Mouse (Mus musculus) spleen, postnatal 4 days (tissue): ENCODE results near the gene Trim27.

Source experiments
- DNase-seq, 2 experiments: peaks; one replicate each; pipeline ENCODE4 v3.0.0; 2022; ENCODE audit warnings: low spot score in 2 of 2

The Trim27 gene

DNA sequence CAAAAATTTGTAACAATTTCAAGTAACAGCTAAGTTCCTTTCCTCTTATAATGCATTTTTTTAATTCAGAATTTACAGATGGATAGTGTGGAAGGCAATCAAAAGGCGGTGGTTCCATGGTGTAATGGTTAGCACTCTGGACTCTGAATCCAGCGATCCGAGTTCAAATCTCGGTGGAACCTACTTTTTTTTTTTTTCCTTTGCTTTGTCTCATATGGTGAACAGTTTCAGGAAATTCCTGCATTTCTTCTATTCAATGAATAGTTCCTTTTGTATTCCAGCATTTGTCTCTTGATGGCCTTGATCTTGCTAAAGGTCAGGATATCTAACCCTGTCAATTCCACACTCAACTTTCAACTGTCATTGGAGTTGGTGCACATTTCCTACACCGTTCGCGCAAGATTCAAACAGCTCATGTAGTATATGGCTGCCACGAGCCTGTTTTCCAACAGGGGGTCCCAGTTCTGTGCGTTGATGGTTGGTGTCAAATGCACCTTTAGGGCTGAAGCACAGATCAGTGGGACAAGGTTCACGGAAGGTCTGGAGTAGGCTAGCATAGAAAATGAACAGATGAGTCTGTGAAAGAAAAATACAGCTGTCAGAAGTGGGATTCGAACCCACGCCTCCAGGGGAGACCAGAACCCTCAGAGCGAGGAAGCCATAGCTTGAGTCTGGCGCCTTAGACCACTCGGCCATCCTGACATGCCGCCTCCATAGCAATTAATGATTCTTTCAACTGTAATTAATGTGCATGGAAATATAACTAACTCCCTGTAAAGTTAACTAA is 6.8 kb upstream of the Trim27 start:
- DNase-seq = peak; percentile 66 to 81

- peak in 1 of 2 experiments; percentile 40 for DNase-seq
Observed at GRCm38 (mm10) chr13:21173072-21173471, 6.2 kb upstream of the Trim27 start.

DNA sequence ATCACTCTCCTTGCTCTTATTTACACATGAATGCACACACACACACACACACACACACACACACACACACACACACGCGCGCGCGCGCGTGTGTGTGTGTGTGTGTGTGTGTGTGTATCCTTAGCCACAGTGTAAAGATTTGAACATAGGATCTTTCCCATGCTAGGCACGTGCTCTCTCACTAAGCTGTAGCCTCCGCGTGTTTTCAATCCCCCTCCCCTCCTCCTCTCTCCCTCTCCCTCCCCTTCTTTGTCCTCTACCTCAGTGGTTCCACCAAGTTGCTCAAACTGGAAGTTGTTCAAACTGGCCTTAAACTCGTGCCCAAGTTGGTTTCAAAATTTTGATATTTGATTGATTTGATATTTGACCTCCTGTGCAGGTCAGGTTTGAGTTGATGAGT is 2.5 kb upstream of the Trim27 start:
- DNase-seq = no peak

- DNase-seq = no peak
Observed at GRCm38 (mm10) chr13:21177657-21178056, 1.6 kb upstream of the Trim27 start.

GRCm38 (mm10) chr13:21178364-21178763 is 881 bp upstream of the Trim27 start:
- no peak for DNase-seq

- DNase-seq = peak; percentile 86 to 89
Observed at GRCm38 (mm10) chr13:21179724-21180550, 692 bp downstream of the Trim27 start.

- DNase-seq = peak; percentile 65 to 85
Observed at GRCm38 (mm10) chr13:21180551-21181530, 1.6 kb downstream of the Trim27 start.

DNA sequence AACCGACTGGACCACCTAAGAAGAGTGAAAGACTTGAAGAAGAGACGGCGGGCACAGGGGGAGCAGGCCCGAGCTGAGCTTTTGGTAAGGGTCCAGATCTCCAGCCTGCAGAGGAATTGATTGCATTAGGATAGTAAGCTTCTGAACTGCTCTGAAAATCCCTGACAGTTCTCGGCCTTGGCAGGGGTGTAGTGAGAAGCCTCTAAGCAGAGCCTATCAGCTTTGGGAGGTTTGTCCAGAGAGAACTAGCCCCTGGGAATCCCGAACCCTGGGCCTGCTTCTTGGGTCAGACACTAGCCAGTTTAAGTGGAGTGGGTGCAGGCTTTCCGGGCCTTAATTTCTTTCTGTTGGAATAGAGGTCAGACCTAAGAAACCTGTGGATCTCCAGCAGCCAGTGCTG is 2.8 kb downstream of the Trim27 start:
- DNase-seq = no peak

GRCm38 (mm10) chr13:21183066-21183465 is 3.8 kb downstream of the Trim27 start:
- no peak for DNase-seq

- no peak for DNase-seq
Observed at GRCm38 (mm10) chr13:21183661-21184060, 4.4 kb downstream of the Trim27 start.

DNA sequence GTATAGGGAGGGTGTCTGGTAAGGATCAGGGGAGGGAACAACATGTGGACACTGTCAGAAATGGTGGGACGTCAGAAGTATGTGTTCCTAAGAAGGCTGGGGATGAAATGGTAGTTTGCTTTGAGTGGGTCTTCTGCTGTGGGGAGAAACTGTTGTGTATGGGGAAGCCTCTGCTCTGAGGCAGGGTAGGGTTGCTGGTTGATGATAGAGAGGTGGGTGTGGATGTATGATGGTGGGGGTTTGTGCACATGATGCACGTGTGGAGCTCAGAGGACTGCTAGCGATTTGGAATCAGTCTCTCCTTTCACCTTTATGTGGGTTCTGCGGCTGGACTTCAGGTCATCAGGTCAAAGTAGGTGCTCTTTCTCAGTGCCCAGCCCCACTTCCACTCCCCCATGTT is 6.3 kb downstream of the Trim27 start:
- no peak for DNase-seq

- DNase-seq = no peak
Observed at GRCm38 (mm10) chr13:21195406-21196228, 16.4 kb downstream of the Trim27 start.

DNA sequence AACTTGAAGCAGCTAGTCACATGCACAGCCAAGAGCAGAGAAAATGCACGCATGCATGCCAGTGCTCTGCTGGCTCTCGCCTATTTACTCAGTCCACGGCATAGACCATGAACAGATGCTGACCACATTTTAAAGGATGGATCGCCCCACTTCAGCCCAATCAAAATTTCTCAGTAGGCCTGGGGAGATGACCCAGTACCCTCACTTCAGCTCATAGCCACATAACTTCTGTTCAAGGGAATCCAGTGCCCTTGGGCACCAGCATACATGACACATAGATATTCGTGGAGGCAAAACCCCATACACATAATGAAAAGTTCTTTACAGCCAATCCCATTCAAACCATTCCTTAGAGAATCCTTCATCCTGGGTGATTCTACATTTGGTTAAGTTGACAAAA is 18.5 kb downstream of the Trim27 start:
- DNase-seq = no peak

DNA sequence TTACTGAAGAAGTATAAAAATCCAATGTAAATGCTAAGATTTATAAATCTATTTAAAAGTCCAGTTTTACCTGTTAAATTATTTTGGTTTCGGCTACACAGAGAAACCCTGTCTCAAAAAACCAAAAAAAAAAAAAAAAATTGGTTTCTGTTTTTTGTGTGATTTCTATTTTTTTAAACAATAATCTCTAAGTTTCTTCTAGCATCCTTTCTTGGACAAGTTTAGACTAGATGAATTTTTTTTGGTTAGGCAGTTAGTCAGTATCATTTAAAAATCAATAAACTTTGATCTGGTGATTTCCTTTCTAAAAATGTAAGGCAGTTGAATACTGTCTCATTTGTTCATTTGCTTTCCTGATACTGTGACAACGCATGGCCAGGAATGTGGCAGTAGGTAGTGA is 19.1 kb downstream of the Trim27 start:
- DNase-seq = no peak

DNA sequence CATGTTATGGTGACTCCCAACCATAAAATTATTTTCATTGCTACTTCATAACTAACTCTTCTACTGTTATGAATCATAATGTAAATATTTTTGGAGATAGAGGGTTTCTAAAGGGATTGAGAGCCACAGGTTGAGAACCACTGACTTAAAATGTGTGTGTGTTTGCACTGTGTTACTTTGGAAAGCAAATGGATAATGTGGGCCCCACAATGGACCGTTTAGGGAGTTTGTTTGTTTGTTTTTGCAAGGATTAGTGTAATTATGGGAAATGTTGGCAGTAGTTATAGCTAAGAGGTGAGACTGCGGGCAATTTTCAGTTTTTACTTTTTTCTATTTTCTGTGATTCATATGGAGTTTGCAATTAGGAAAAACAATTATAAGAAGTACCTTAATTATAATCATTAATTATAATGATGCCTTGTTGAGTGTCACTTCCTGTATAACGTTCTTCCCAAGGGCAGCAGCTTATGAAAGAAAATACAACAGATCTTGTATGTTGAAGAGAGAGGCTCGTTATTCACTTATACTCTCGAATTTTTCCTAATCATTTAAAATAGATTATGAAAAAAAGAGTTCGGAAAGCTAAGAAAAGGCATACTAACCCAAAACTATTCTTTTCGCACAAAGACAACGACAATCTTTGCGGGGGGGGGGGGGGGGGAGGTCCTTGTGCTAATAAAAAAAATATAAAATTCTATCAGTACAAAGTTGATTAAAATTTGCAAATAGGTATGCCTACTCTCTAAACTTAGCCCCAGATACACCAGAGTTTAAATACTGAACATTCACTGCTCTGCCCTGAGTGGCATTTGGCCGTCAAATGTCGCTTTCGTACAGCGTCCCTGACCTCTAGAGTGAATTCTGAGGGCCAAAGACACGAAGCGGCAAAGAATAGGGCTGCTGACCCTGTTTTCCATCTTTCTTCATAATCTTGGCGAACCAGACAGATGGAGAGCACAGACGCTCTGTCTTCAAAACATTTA is 20.1 kb downstream of the Trim27 start:
- peak in 1 of 2 experiments; percentile 17 for DNase-seq

GRCm38 (mm10) chr13:21200043-21200999 is 21.1 kb downstream of the Trim27 start:
- peak; percentile 90 to 96 for DNase-seq

GRCm38 (mm10) chr13:21215275-21215983 is 36.2 kb downstream of the Trim27 start:
- DNase-seq = peak; percentile 60 to 74

GRCm38 (mm10) chr13:21216781-21217180 is 37.5 kb downstream of the Trim27 start:
- no peak for DNase-seq
